Mouse (Mus musculus) cerebellum, adult 2 months (tissue): ENCODE data around the gene Sept5.

Experiments used
- CTCF ChIP-seq: fragments of 200-500 bp; IDR thresholded peaks from 2 replicates; pipeline ENCODE4 v1.5.1; 2011; ENCODE audit warnings: low read depth, mild to moderate bottlenecking, control low read depth, low read length, moderate library complexity, borderline replicate concordance; ENCODE audit not compliant: insufficient read depth
- POLR2A ChIP-seq: fragments of 200-500 bp; IDR thresholded peaks from 2 replicates; pipeline ENCODE4 v1.6.1; 2011; ENCODE audit warnings: low read length, control low read depth, borderline replicate concordance; ENCODE audit not compliant: insufficient read depth

DNA sequence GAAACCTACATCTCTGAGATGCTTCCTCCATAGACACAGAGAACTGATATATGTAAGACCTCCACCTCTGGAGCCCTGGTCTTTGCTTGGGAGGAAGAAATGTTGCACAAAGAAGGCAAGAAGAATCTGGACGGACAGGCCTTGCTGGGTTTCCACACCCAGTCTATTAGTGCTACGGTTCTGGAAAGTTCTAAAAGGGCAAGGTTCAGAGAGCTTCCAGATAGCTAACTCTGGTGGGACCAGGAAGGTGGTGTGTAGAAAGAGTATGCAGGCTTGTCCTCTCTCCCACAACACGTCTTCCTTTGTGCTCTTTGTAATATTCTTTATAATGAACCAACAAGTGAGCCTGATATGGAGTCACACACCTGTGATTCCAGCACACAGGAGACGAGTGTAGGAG, 28.8 kb upstream of the Sept5 start:
- no peak for TF ChIP-seq POLR2A
- no peak for TF ChIP-seq CTCF
